Mouse (Mus musculus): ENCODE measurements at regions not wholly inside any gene's neighbourhood (a gene's known extent, or its start where the extent isn't known, plus 50 kb on each side); places are given as distances from the start of the nearest gene placed in this dataset.

DNA sequence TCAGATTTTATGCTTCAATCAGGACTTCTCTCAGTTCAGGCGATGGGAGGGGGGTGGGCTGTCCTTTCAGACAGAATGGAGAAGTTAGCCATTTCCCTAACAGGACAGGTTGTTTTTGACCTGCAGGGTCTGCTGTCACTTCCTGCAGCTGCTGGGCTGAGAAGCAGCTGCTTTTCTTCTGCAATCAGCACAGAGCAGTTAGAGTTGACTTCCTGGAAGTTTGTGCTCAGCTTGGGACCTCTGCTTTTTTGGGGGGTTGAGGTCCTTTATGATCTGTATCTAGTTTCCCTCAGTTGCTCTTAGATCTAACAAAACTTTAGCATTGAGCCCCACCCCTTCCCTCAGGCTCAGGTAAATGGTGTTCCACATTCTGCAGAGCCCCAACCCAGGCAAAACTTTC is 656.5 kb downstream of the Tmem114 start:
- TF ChIP-seq CTCF (IDR thresholded peaks at IDR 0.05; ENCODE audit: extremely low read depth, insufficient read depth, low read length) (no peak), POLR2A (IDR thresholded peaks at IDR 0.05; ENCODE audit: extremely low read depth, insufficient read depth, low read length) (no peak)
